31 mouse cellular contexts compared by ENCODE assay signal in genomic region chr6:116133756-116134155, GRCm38 (mm10). TPM values are rescaled to one million over a fixed set of nuclear protein-coding genes. Genes with fewer than 3 reads are reported as not detected.
DNase-seq lines count a peak whose midpoint lies in the region; ATAC-seq and TF ChIP-seq lines count a peak whose summit lies in the region.
"Had no signal": no experiment of that assay in that cellular context is flagged by ENCODE, and none has a peak within 500 bp of the region (broad histone marks: within the 10 kb centered on the region; RNA-seq: fewer than 3 reads in every experiment).

No protein-coding gene starts in this region.

- no peak overlapping the region for H3K4me3 ChIP-seq in liver, postnatal 0 days (ENCODE audit: low read depth, low read length)
- H3K4me3 ChIP-seq in liver, embryonic 11.5 days (ENCODE audit: low read depth, low read length): no peak overlapping the region
- H3K4me3 ChIP-seq in bone marrow macrophage, adult 2 months (ENCODE audit: insufficient read depth, low read length): peak overlapping the region; percentile 43
- H3K4me3 ChIP-seq in hindbrain, embryonic 10.5 days: no peak overlapping the region
- H3K4me3 ChIP-seq: embryonic facial prominence, embryonic 12.5 days; heart, embryonic 10.5 days; heart, embryonic 15.5 days; kidney, embryonic 15.5 days; limb, embryonic 13.5 days; liver, embryonic 12.5 days had no signal

- no peak for TF ChIP-seq POLR2A in bone marrow macrophage, adult 2 months (IDR thresholded peaks at IDR 0.05; ENCODE audit: borderline replicate concordance, low read depth, low read length)

- H3K9me3 ChIP-seq in liver, postnatal 0 days (ENCODE audit: low read length): no peaks in the 10 kb centered on the region
- H3K9me3 ChIP-seq in liver, embryonic 11.5 days (ENCODE audit: control insufficient read depth, low read length): no peaks in the 10 kb centered on the region
- no peaks in the 10 kb centered on the region for H3K9me3 ChIP-seq in hindbrain, embryonic 10.5 days
- H3K9me3 ChIP-seq: embryonic facial prominence, embryonic 12.5 days; G1E; heart, embryonic 10.5 days; heart, embryonic 15.5 days; kidney, embryonic 15.5 days; limb, embryonic 13.5 days; liver, embryonic 12.5 days had no signal

- TF ChIP-seq CTCF in liver, postnatal 0 days (IDR thresholded peaks at IDR 0.05; ENCODE audit: low read depth): no peak
- TF ChIP-seq CTCF in bone marrow macrophage, adult 2 months (IDR thresholded peaks at IDR 0.05; ENCODE audit: low read depth, low read length): no peak

- peaks cover 5% of the 10 kb centered on the region for H3K36me3 ChIP-seq in liver, postnatal 0 days (replicated peaks; ENCODE audit: insufficient read depth, low read length)
- no peaks in the 10 kb centered on the region for H3K36me3 ChIP-seq in liver, embryonic 11.5 days (ENCODE audit: control insufficient read depth, insufficient read depth, low read length)
- peaks cover 8% of the 10 kb centered on the region for H3K36me3 ChIP-seq in hindbrain, embryonic 10.5 days
- H3K36me3 ChIP-seq: embryonic facial prominence, embryonic 12.5 days; liver, embryonic 12.5 days had no signal

- no peaks in the 10 kb centered on the region for H3K27me3 ChIP-seq in liver, postnatal 0 days (ENCODE audit: insufficient read depth, low read length)
- no peaks in the 10 kb centered on the region for H3K27me3 ChIP-seq in liver, embryonic 11.5 days (replicated peaks; ENCODE audit: control insufficient read depth, insufficient read depth, low read length)
- no peaks in the 10 kb centered on the region for H3K27me3 ChIP-seq in hindbrain, embryonic 10.5 days (ENCODE audit: insufficient read depth, poor library complexity, severe bottlenecking)
- H3K27me3 ChIP-seq: CH12.LX; embryonic facial prominence, embryonic 12.5 days; heart, embryonic 15.5 days; kidney, embryonic 15.5 days; limb, embryonic 13.5 days; liver, embryonic 12.5 days had no signal

- ATAC-seq in liver, postnatal 0 days: no peak
- ATAC-seq in liver, embryonic 11.5 days (replicated peaks; ENCODE audit: low FRiP score): no peak
- ATAC-seq in megakaryocyte progenitor cell, adult 5-6 weeks (replicated peaks; ENCODE audit: poor library complexity): peak; percentile 43; the same call in 1 of the 2 replicates
- ATAC-seq: forebrain, embryonic 14.5 days; liver, embryonic 12.5 days had no signal

- WGBS in liver, postnatal 0 days (ENCODE audit: insufficient replicate concordance): 65% methylated on average over 8 of the region's 8 CpGs
- 70% methylated on average over 8 of the region's 8 CpGs for WGBS in liver, embryonic 11.5 days
- WGBS in hindbrain, embryonic 10.5 days: 85% methylated on average over 8 of the region's 8 CpGs

- H3K27ac ChIP-seq in liver, postnatal 0 days (ENCODE audit: low read depth): no peak overlapping the region
- H3K27ac ChIP-seq in liver, embryonic 11.5 days (ENCODE audit: low read depth, low read length): no peak overlapping the region
- peak overlapping the region; percentile 38 for H3K27ac ChIP-seq in bone marrow macrophage, adult 2 months (ENCODE audit: insufficient read depth, low read depth, low read length)
- H3K27ac ChIP-seq in hindbrain, embryonic 10.5 days: no peak overlapping the region
- H3K27ac ChIP-seq: embryonic facial prominence, embryonic 12.5 days; heart, embryonic 10.5 days; heart, embryonic 15.5 days; hindbrain, embryonic 14.5 days; kidney, embryonic 15.5 days; limb, embryonic 13.5 days; liver, embryonic 12.5 days; stomach, postnatal 0 days had no signal

- TF ChIP-seq EP300 in liver, postnatal 0 days (IDR thresholded peaks at IDR 0.05; ENCODE audit: low read depth): no peak

- no peak for DNase-seq in liver, postnatal 0 days
- no peak for DNase-seq in liver, embryonic 11.5 days (ENCODE audit: low spot score)
- DNase-seq in ES-CJ7 (ENCODE audit: low read depth, low spot score): peak; percentile 5
- no peak for DNase-seq in thymus, postnatal 36 days
- no peak for DNase-seq in hindbrain, embryonic 10.5 days (ENCODE audit: low spot score)
- no peak for DNase-seq in layer of hippocampus, postnatal 10 days (ENCODE audit: low spot score in 2 of 2)
- DNase-seq: adrenal gland, postnatal 25 days; cerebellum, adult 11 months; cerebellum, adult 9-10 months; embryo, embryonic 11 days; heart, postnatal 36 days; kidney, adult 18-20 months; kidney, postnatal 25 days; lung, embryonic 14.5 days; midbrain, embryonic 14.5 days; right cerebral cortex, postnatal 4 days; thymus, adult 18-20 months; thymus, postnatal 4 days had no signal

- H3K9ac ChIP-seq in liver, postnatal 0 days (replicated peaks): no peak overlapping the region
- no peak overlapping the region for H3K9ac ChIP-seq in liver, embryonic 11.5 days (ENCODE audit: low read depth, low read length)
- H3K9ac ChIP-seq: embryonic facial prominence, embryonic 12.5 days; heart, embryonic 15.5 days; hindbrain, embryonic 14.5 days; kidney, embryonic 15.5 days; limb, embryonic 13.5 days; liver, embryonic 12.5 days; lung, embryonic 14.5 days had no signal

- H3K4me1 ChIP-seq in liver, postnatal 0 days (ENCODE audit: insufficient read depth): no peaks in the 10 kb centered on the region
- no peaks in the 10 kb centered on the region for H3K4me1 ChIP-seq in liver, embryonic 11.5 days (replicated peaks; ENCODE audit: control insufficient read depth, insufficient read depth, low read length)
- peaks cover 31% of the 10 kb centered on the region for H3K4me1 ChIP-seq in bone marrow macrophage, adult 2 months (ENCODE audit: control insufficient read depth, insufficient read depth, low read length)
- H3K4me1 ChIP-seq in hindbrain, embryonic 10.5 days (replicated peaks): no peaks in the 10 kb centered on the region
- H3K4me1 ChIP-seq: embryonic facial prominence, embryonic 12.5 days; heart, embryonic 10.5 days; kidney, embryonic 15.5 days; liver, embryonic 12.5 days had no signal

- H3K4me2 ChIP-seq in liver, postnatal 0 days (ENCODE audit: low read depth, low read length): 0 out of 2 replicates have a peak overlapping the region, but pooled peaks have one; percentile 9
- no peak overlapping the region for H3K4me2 ChIP-seq in liver, embryonic 11.5 days
- H3K4me2 ChIP-seq: embryonic facial prominence, embryonic 12.5 days; heart, embryonic 15.5 days; hindbrain, embryonic 14.5 days; kidney, embryonic 15.5 days; limb, embryonic 13.5 days; liver, embryonic 12.5 days; lung, embryonic 14.5 days had no signal

RNA-seq across cellular contexts. Expression of gene Tmcc1, which starts 59.5 kb away (rescaled TPM):
- polyA plus RNA-seq in liver, postnatal 0 days (2015; fragmentation: Nextera tagmentation; extraction: Ambion mirVana): 3.7 and 4.0 TPM in 2 replicates
- polyA plus RNA-seq in liver, embryonic 11.5 days (2014; fragmentation: Nextera tagmentation; extraction: Ambion mirVana): 7.8 and 8.0 TPM in 2 replicates
- polyA plus RNA-seq in bone marrow macrophage, adult 2 months (2012; ENCODE audit: insufficient read depth, insufficient read length, missing spikeins): 41.2 and 41.6 TPM in 2 replicates
- total RNA-seq in megakaryocyte progenitor cell, adult 5-6 weeks (2015): 7.8 and 9.7 TPM in 2 replicates
- 11.4 and 15.6 TPM in 2 replicates for total RNA-seq in megakaryocyte progenitor cell, adult 5-6 weeks (2017)
- polyA plus RNA-seq in hindbrain, embryonic 10.5 days (2016; fragmentation: Nextera tagmentation; extraction: Ambion mirVana): 16.7 and 17.9 TPM in 2 replicates
- total RNA-seq in layer of hippocampus, postnatal 10 days (2021): 10 to 100 TPM; 63.9 to 69.1 TPM
